In the genomic region with DNA sequence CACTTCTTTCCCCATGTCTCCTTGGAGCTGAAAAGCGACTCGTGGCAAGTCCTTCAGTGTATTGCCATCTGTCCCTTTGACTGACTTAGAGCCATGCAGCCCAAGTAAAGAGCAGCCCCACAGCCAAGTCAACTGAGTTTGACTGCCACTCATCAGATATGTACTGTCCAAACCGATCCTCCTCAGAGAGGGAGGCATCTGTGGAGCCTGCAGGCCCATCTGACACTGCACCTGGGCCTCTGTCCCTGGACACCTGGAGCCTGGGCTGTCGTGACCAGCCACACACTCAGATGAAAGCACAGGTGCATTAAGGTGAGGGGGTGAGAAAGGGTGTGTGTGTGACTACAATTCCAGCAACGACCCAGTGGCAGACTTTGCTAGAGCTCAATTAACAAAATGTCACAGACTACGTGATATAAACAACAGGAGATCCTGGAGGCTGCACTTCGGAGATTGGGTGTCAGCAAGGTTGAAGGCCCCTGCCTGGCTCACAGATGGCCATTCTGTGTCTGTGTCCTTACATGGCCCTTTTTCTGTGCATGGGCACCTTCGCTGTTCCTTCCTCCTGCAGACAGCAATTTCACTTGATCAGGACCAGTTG, we compare ENCODE assay signal across 26 mouse cellular contexts.
DNase-seq lines count a peak whose midpoint lies in the region; ATAC-seq lines count a peak whose summit lies in the region.
"Had no signal": no experiment of that assay in that cellular context is flagged by ENCODE, and none has a peak within 500 bp of the region (broad histone marks: within the 10 kb centered on the region; RNA-seq: fewer than 3 reads in every experiment).

No protein-coding gene starts in this region.

- no peak overlapping the region for H3K27ac ChIP-seq in hindbrain, embryonic 16.5 days (ENCODE audit: low read depth, low read length)
- no peak overlapping the region for H3K27ac ChIP-seq in hindbrain, embryonic 10.5 days
- H3K27ac ChIP-seq: heart, embryonic 13.5 days; limb, embryonic 15.5 days; liver, embryonic 14.5 days; stomach, embryonic 15.5 days had no signal

- H3K9me3 ChIP-seq in hindbrain, embryonic 16.5 days (ENCODE audit: control insufficient read depth, low read length), result no peaks in the 10 kb centered on the region
- no peaks in the 10 kb centered on the region for H3K9me3 ChIP-seq in hindbrain, embryonic 10.5 days
- H3K9me3 ChIP-seq: G1E; heart, embryonic 13.5 days; limb, embryonic 15.5 days; stomach, embryonic 15.5 days had no signal

- WGBS in hindbrain, embryonic 16.5 days, result 77% methylated on average over 8 of the region's 8 CpGs
- WGBS in hindbrain, embryonic 10.5 days, result 80% methylated on average over 8 of the region's 8 CpGs

- H3K27me3 ChIP-seq in hindbrain, embryonic 16.5 days (replicated peaks; ENCODE audit: control insufficient read depth, insufficient read depth, low read length), result no peaks in the 10 kb centered on the region
- H3K27me3 ChIP-seq in hindbrain, embryonic 10.5 days (ENCODE audit: insufficient read depth, poor library complexity, severe bottlenecking), result no peaks in the 10 kb centered on the region
- H3K27me3 ChIP-seq: CH12.LX; heart, embryonic 13.5 days; limb, embryonic 15.5 days; stomach, embryonic 15.5 days had no signal

- no peak overlapping the region for H3K4me3 ChIP-seq in hindbrain, embryonic 16.5 days (ENCODE audit: low read length)
- H3K4me3 ChIP-seq in hindbrain, embryonic 10.5 days, result no peak overlapping the region
- H3K4me3 ChIP-seq: heart, embryonic 13.5 days; limb, embryonic 15.5 days; stomach, embryonic 15.5 days had no signal

- 0 out of 2 replicates have a peak, but pooled peaks have one; percentile 46 for ATAC-seq in hindbrain, embryonic 16.5 days
- ATAC-seq: intestine, postnatal 0 days; Patski had no signal

- no peaks in the 10 kb centered on the region for H3K36me3 ChIP-seq in hindbrain, embryonic 16.5 days (ENCODE audit: control insufficient read depth, insufficient read depth, low read length)
- no peaks in the 10 kb centered on the region for H3K36me3 ChIP-seq in hindbrain, embryonic 10.5 days
- H3K36me3 ChIP-seq: G1E; heart, embryonic 13.5 days; limb, embryonic 15.5 days; stomach, embryonic 15.5 days had no signal

- no peak overlapping the region for H3K9ac ChIP-seq in hindbrain, embryonic 16.5 days (ENCODE audit: low read depth, low read length)
- H3K9ac ChIP-seq: heart, embryonic 13.5 days; limb, embryonic 15.5 days; liver, embryonic 14.5 days; lung, embryonic 14.5 days; stomach, embryonic 15.5 days had no signal

- no peak overlapping the region for H3K4me2 ChIP-seq in hindbrain, embryonic 16.5 days (ENCODE audit: low read length)
- H3K4me2 ChIP-seq: heart, embryonic 13.5 days; limb, embryonic 15.5 days; lung, embryonic 14.5 days; stomach, embryonic 15.5 days had no signal

- no peak for DNase-seq in hindbrain, embryonic 10.5 days (ENCODE audit: low spot score)
- DNase-seq in brain, adult 2 months (ENCODE audit: low read depth, low spot score), result peak; percentile 90
- DNase-seq in cerebellum, adult 11 months, result peak; percentile 74
- DNase-seq in cerebellum, adult 9-11 months, result peak; percentile 89
- DNase-seq in urinary bladder, postnatal 10 days (ENCODE audit: low spot score), result no peak
- DNase-seq in T-cell, adult 2 months (ENCODE audit: low spot score), result no peak
- DNase-seq: adrenal gland, adult 2 months; B cell, adult 2 months; gastrocnemius, postnatal 36 days; heart, postnatal 4 days; kidney, postnatal 25 days; layer of hippocampus, adult 9-11 months; lung, embryonic 14.5 days; midbrain, embryonic 14.5 days; right cerebral cortex, postnatal 4 days; thymus, adult 18-20 months; thymus, postnatal 4 days had no signal

- H3K4me1 ChIP-seq in hindbrain, embryonic 16.5 days (ENCODE audit: control insufficient read depth, insufficient read depth, low read depth, low read length), result no peaks in the 10 kb centered on the region
- H3K4me1 ChIP-seq in hindbrain, embryonic 10.5 days (replicated peaks), result no peaks in the 10 kb centered on the region
- H3K4me1 ChIP-seq: limb, embryonic 15.5 days; stomach, embryonic 15.5 days had no signal

Comparison
In these comparisons a context has a peak if more than half of its experiments do, and no peak if none do; other contexts are left out.
1. DNase-seq: peak in brain, adult 2 months (single experiment), cerebellum, adult 11 months (single experiment) and cerebellum, adult 9-11 months (single experiment); none in hindbrain, embryonic 10.5 days (single experiment), urinary bladder, postnatal 10 days (single experiment) and T-cell, adult 2 months (single experiment).